Mouse (Mus musculus): ENCODE measurements around the gene Cdkl4. TPM values are rescaled to one million over a fixed set of nuclear protein-coding genes. Genes with fewer than 3 reads are reported as not detected.

Gene Cdkl4
- polyA plus RNA-seq, 1 experiment from 2014 or later, result 1.8 TPM

- WGBS, result 77% methylated on average over 5 of the region's 5 CpGs
Observed at GRCm38 (mm10) chr17:80562792-80563191, 14.8 kb downstream of the Cdkl4 start.

DNA sequence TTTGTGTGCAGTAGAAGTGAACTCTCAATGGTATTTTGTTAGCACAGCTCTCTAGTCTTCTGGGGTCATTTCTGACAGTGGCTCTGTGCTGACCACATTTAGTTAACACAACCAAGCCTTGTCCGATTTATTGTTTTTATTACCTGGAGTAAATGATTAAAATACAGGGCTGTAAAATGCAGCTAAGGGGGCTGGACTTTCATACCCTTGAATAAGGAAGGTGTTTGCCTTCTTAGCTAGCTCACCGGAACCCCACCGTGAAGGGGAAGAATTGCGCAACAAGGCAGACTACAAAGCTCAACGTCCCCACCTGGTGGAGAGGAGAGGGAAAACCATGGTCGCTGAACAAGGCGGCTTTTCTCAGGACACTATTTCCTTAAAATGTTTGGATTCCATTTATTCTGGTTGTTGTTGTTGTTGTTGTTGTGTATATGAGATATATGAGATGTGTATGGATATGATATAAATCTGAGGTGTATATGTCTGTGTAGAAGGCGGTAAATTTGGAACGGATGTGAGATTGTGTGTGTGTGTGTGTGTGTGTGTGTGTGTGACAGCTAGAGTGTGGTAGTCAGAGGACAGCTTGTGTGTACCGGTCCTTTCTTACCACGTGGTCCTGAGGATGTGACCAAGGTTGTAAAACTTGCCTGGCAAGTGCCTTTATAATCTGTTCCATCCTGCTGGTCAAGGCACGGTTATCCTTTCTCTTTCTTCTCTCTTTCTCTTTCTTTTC, 16.8 kb downstream of the Cdkl4 start:
- no peak for ATAC-seq (ENCODE audit: insufficient number of reproducible peaks, insufficient read depth, low FRiP score, low TSS enrichment)

More at GRCm38 (mm10) chr17:80562792-80563191, 14.8 kb downstream of the Cdkl4 start:
- no peak overlapping the region for H3K4me2 ChIP-seq (replicated peaks)
- no peaks in the 10 kb centered on the region for H3K27me3 ChIP-seq
- no peaks in the 10 kb centered on the region for H3K4me1 ChIP-seq
- H3K4me3 ChIP-seq, result no peak overlapping the region
- 0 out of 2 replicates have a peak, but pooled peaks cover 2% of the 10 kb centered on the region for H3K36me3 ChIP-seq
- no peak for ATAC-seq (ENCODE audit: insufficient number of reproducible peaks, insufficient read depth, low FRiP score, low TSS enrichment)
- H3K27ac ChIP-seq, result no peak overlapping the region
- H3K9me3 ChIP-seq, result peaks cover 4% of the 10 kb centered on the region; the same call in 1 of the 2 replicates
- no peak overlapping the region for H3K9ac ChIP-seq

GRCm38 (mm10) chr17:80559745-80560144, 17.9 kb downstream of the Cdkl4 start:
- no peak for ATAC-seq (ENCODE audit: insufficient number of reproducible peaks, insufficient read depth, low FRiP score, low TSS enrichment)
- 80% methylated on average over 4 of the region's 4 CpGs for WGBS
- Histone ChIP-seq H3K36me3 (0 out of 2 replicates have a peak, but pooled peaks cover 2% of the 10 kb centered on the region), H3K4me1 (no peaks in the 10 kb centered on the region), H3K27me3 (no peaks in the 10 kb centered on the region), H3K4me2 (replicated peaks) (no peak overlapping the region), H3K9me3 (no peaks in the 10 kb centered on the region), H3K4me3 (no peak overlapping the region), H3K27ac (no peak overlapping the region), H3K9ac (no peak overlapping the region)

More for the DNA sequence above, 16.8 kb downstream of the Cdkl4 start:
- 0 out of 2 replicates have a peak, but pooled peaks cover 2% of the 10 kb centered on the region for H3K36me3 ChIP-seq
- H3K4me2 ChIP-seq (replicated peaks), result no peak overlapping the region; the same call in 1 of the 2 replicates
- no peak overlapping the region for H3K9ac ChIP-seq
- H3K27me3 ChIP-seq, result no peaks in the 10 kb centered on the region
- H3K4me1 ChIP-seq, result no peaks in the 10 kb centered on the region
- H3K27ac ChIP-seq, result no peak overlapping the region
- no peak overlapping the region for H3K4me3 ChIP-seq
- H3K9me3 ChIP-seq, result no peaks in the 10 kb centered on the region; the same call in 1 of the 2 replicates
- 22% methylated on average over 12 of the region's 12 CpGs for WGBS

- 22% methylated on average over 11 of the region's 11 CpGs for WGBS
- no peak overlapping the region for H3K4me3 ChIP-seq
- ATAC-seq (ENCODE audit: insufficient number of reproducible peaks, insufficient read depth, low FRiP score, low TSS enrichment), result no peak
- no peak overlapping the region for H3K9ac ChIP-seq
- 0 out of 2 replicates have a peak, but pooled peaks cover 2% of the 10 kb centered on the region for H3K36me3 ChIP-seq
- no peak overlapping the region for H3K27ac ChIP-seq
- no peaks in the 10 kb centered on the region for H3K9me3 ChIP-seq
- no peak overlapping the region for H3K4me2 ChIP-seq (replicated peaks)
- no peaks in the 10 kb centered on the region for H3K27me3 ChIP-seq
- no peaks in the 10 kb centered on the region for H3K4me1 ChIP-seq
Observed at GRCm38 (mm10) chr17:80559050-80559449, 18.6 kb downstream of the Cdkl4 start.

GRCm38 (mm10) chr17:80558583-80558982, 19.0 kb downstream of the Cdkl4 start:
- H3K9me3 ChIP-seq, result no peaks in the 10 kb centered on the region
- H3K4me1 ChIP-seq, result no peaks in the 10 kb centered on the region
- H3K4me2 ChIP-seq (replicated peaks), result no peak overlapping the region
- H3K9ac ChIP-seq, result no peak overlapping the region
- no peaks in the 10 kb centered on the region for H3K27me3 ChIP-seq
- WGBS, result 61% methylated on average over 14 of the region's 14 CpGs
- H3K4me3 ChIP-seq, result no peak overlapping the region
- no peak for ATAC-seq (ENCODE audit: insufficient number of reproducible peaks, insufficient read depth, low FRiP score, low TSS enrichment)
- no peak overlapping the region for H3K27ac ChIP-seq
- H3K36me3 ChIP-seq, result 0 out of 2 replicates have a peak, but pooled peaks cover under 1% of the 10 kb centered on the region

DNA sequence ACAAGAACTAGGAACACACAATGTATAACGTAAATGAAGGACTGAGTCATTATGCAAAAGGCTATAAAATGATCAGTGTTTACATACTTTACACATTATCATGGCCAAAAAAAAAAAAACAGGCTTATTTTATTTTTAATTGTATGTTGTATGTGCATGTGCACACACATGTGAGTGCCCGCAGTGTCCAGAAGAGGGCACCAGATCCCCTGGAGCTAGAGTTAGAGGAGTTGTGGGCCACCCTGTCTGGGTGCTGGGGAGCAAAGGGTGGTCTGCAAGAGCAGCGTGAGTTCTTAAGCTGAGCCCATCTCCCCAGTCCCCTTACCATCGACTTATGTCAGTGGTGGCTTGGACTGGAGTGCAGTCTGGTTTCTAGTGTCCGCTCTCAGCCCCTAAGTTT, 20.2 kb downstream of the Cdkl4 start:
- H3K27me3 ChIP-seq, result no peaks in the 10 kb centered on the region
- no peaks in the 10 kb centered on the region for H3K36me3 ChIP-seq
- H3K9ac ChIP-seq, result no peak overlapping the region
- no peaks in the 10 kb centered on the region for H3K9me3 ChIP-seq
- no peak overlapping the region for H3K27ac ChIP-seq
- no peaks in the 10 kb centered on the region for H3K4me1 ChIP-seq
- WGBS, result 95% methylated on average over 5 of the region's 5 CpGs
- H3K4me2 ChIP-seq (replicated peaks), result no peak overlapping the region
- no peak for ATAC-seq (ENCODE audit: insufficient number of reproducible peaks, insufficient read depth, low FRiP score, low TSS enrichment)
- H3K4me3 ChIP-seq, result no peak overlapping the region

GRCm38 (mm10) chr17:80553318-80554270, 24.0 kb downstream of the Cdkl4 start:
- peak overlapping the region; percentile 45 for H3K9ac ChIP-seq
- no peaks in the 10 kb centered on the region for H3K4me1 ChIP-seq

DNA sequence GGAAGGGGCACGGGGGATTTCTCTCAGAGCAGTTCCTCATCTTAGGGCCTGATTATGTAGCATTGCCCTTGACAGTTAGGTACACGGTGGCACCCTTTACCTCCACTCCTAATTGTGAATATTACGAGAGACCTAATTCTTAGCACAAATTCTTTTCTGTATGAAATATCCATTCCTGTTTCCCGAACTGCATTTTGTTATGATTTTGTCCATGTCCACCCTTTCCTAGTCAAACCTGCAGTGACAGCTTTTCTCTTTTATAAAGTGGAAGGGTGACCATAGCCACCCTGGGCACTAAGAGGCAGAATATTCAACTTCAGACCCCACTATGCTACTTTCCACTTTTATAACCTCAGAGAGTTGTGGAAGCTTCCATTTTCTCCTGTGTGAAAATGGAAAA, 25.0 kb downstream of the Cdkl4 start:
- peak overlapping the region; percentile 63; the same call in 1 of the 2 replicates for H3K4me2 ChIP-seq (replicated peaks)
- no peaks in the 10 kb centered on the region for H3K9me3 ChIP-seq
- H3K4me3 ChIP-seq, result peak overlapping the region; percentile 65
- WGBS, result 79% methylated on average over 4 of the region's 4 CpGs
- no peak overlapping the region for H3K9ac ChIP-seq
- H3K36me3 ChIP-seq, result no peaks in the 10 kb centered on the region
- no peak for ATAC-seq (ENCODE audit: insufficient number of reproducible peaks, insufficient read depth, low FRiP score, low TSS enrichment)
- H3K27me3 ChIP-seq, result no peaks in the 10 kb centered on the region
- H3K27ac ChIP-seq, result no peak overlapping the region
- H3K4me1 ChIP-seq, result no peaks in the 10 kb centered on the region

More at GRCm38 (mm10) chr17:80553318-80554270, 24.0 kb downstream of the Cdkl4 start:
- H3K36me3 ChIP-seq, result no peaks in the 10 kb centered on the region
- peak overlapping the region; percentile 65 for H3K4me3 ChIP-seq
- peak; percentile 79 for ATAC-seq (ENCODE audit: insufficient number of reproducible peaks, insufficient read depth, low FRiP score, low TSS enrichment)
- no peaks in the 10 kb centered on the region for H3K27me3 ChIP-seq
- H3K4me2 ChIP-seq (replicated peaks), result peak overlapping the region; percentile 63
- H3K9me3 ChIP-seq, result no peaks in the 10 kb centered on the region
- 3% methylated on average over 35 of the region's 35 CpGs for WGBS
- peak overlapping the region; percentile 67; the same call in 1 of the 2 replicates for H3K27ac ChIP-seq

- Histone ChIP-seq H3K27ac (no peak overlapping the region), H3K4me2 (replicated peaks) (no peak overlapping the region), H3K36me3 (no peaks in the 10 kb centered on the region), H3K9me3 (no peaks in the 10 kb centered on the region), H3K4me1 (no peaks in the 10 kb centered on the region), H3K9ac (no peak overlapping the region), H3K27me3 (no peaks in the 10 kb centered on the region), H3K4me3 (no peak overlapping the region)
- 84% methylated on average over 15 of the region's 15 CpGs for WGBS
- ATAC-seq (ENCODE audit: insufficient number of reproducible peaks, insufficient read depth, low FRiP score, low TSS enrichment), result no peak
Observed at GRCm38 (mm10) chr17:80550981-80551380, 26.6 kb downstream of the Cdkl4 start.

DNA sequence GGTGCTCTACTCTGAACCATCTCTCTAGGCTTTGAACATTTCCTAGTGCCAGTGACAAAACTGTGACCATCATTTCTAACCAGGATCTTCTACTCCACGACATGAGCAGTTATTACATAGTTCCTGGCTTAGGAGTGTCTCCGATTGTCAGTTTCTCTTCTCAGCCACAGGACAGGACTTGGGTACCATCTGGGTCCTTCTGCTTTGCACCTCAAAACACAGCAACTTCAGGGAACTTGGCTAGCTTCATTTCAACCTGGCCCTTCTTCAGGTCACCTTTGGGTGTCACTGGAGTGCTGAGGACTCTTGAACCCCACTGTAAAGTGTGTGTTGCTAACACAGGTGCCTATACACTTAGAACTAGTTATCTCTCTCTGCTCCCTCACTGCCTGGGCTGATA, 30.8 kb downstream of the Cdkl4 start:
- Histone ChIP-seq H3K9me3 (no peaks in the 10 kb centered on the region), H3K36me3 (no peaks in the 10 kb centered on the region), H3K4me1 (no peaks in the 10 kb centered on the region), H3K4me2 (replicated peaks) (no peak overlapping the region), H3K27ac (no peak overlapping the region), H3K27me3 (no peaks in the 10 kb centered on the region), H3K9ac (no peak overlapping the region), H3K4me3 (no peak overlapping the region)
- WGBS, result 86% methylated on average over 2 of the region's 2 CpGs
- ATAC-seq (ENCODE audit: insufficient number of reproducible peaks, insufficient read depth, low FRiP score, low TSS enrichment), result no peak

DNA sequence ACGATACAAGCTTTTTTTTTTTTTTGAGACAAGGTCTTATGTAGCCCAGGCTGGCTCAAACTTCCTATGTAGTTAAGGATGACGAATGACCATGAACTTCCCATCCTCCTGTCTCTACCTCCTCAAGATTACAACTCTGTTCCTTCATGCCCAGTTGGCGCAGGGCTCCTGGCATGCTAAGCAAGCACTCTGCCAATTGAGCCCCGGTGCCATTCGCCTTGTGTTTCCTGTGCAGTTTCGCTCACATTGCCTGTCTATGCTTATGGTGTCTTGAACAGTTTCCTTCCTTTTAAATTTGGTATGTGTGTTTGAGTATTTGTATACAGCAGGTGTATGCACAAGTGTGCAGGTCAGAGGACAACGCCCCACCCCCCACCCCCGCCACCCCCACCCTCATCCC, 31.4 kb downstream of the Cdkl4 start:
- Histone ChIP-seq H3K36me3 (no peaks in the 10 kb centered on the region), H3K4me3 (no peak overlapping the region), H3K27ac (no peak overlapping the region), H3K27me3 (no peaks in the 10 kb centered on the region), H3K9me3 (no peaks in the 10 kb centered on the region), H3K9ac (no peak overlapping the region), H3K4me1 (no peaks in the 10 kb centered on the region), H3K4me2 (replicated peaks) (no peak overlapping the region)
- 88% methylated on average over 8 of the region's 8 CpGs for WGBS
- ATAC-seq (ENCODE audit: insufficient number of reproducible peaks, insufficient read depth, low FRiP score, low TSS enrichment), result no peak
